Mouse (Mus musculus): ENCODE results near the gene S1pr4. TPM values are rescaled to one million over a fixed set of nuclear protein-coding genes. Genes with fewer than 3 reads are reported as not detected.

S1pr4 gene
- total RNA-seq, 2 experiments from 2014 or later = 0.50 to 0.57 TPM

Small RNA genes lying within 50 kb of the gene (microRNA-seq; reads per million reads assigned to microRNA genes)
- gene Gm25595 = 0 reads per million in 2 experiments

Other genes starting within 250 kb of the S1pr4 start
- gene Matk, start 247.2 kb downstream of the S1pr4 start, total RNA-seq (2021) = under 1 TPM; 0.21 to 0.56 TPM
- 100 to 1,000 TPM; 118 to 125 TPM for gene Mrpl54, start 233.2 kb downstream of the S1pr4 start, total RNA-seq (2021)
- gene Apba3, start 233.2 kb downstream of the S1pr4 start, total RNA-seq (2021) = 10 to 100 TPM; 49.0 to 53.0 TPM
- gene Tjp3, start 208.6 kb downstream of the S1pr4 start, total RNA-seq (2021) = under 1 TPM in 1 of 2 experiments, not detected in 1; 0.50 TPM
- 10 to 100 TPM; 52.0 to 55.4 TPM for gene Pip5k1c, start 207.2 kb downstream of the S1pr4 start, total RNA-seq (2021)
- 10 to 100 TPM; 20.7 to 21.0 TPM for gene Cactin, start 179.0 kb downstream of the S1pr4 start, total RNA-seq (2021)
- gene Tbxa2r, start 171.4 kb downstream of the S1pr4 start, total RNA-seq (2021) = 1 to 10 TPM; 5.5 to 5.6 TPM
- gene Gipc3, start 156.9 kb downstream of the S1pr4 start, total RNA-seq (2021) = 1 to 10 TPM; 2.2 to 3.3 TPM
- gene Hmg20b, start 149.7 kb downstream of the S1pr4 start, total RNA-seq (2021) = 100 to 1,000 TPM; 107 to 113 TPM
- gene Mfsd12, start 142.6 kb downstream of the S1pr4 start, total RNA-seq (2021) = 10 to 100 TPM; 12.1 to 13.5 TPM
- gene 4930404N11Rik, start 134.3 kb downstream of the S1pr4 start, total RNA-seq (2021) = 1 to 10 TPM in 1 of 2 experiments, under 1 TPM in 1; 0.63 to 2.0 TPM
- 10 to 100 TPM; 55.4 to 56.8 TPM for gene Fzr1, start 121.6 kb downstream of the S1pr4 start, total RNA-seq (2021)
- 10 to 100 TPM; 52.9 to 55.9 TPM for gene Dohh, start 115.7 kb downstream of the S1pr4 start, total RNA-seq (2021)
- under 1 TPM; 0.55 to 0.70 TPM for gene Gm48551, start 115.7 kb downstream of the S1pr4 start, total RNA-seq (2021)
- gene Gm48552, start 111.1 kb downstream of the S1pr4 start, total RNA-seq (2021) = under 1 TPM; 0.72 to 0.98 TPM
- gene Smim24, start 107.1 kb downstream of the S1pr4 start, total RNA-seq (2021) = 1 to 10 TPM; 1.9 to 2.4 TPM
- 100 to 1,000 TPM; 125 to 130 TPM for gene Nfic, start 44.5 kb downstream of the S1pr4 start, total RNA-seq (2021)
- gene Celf5, start 17.4 kb downstream of the S1pr4 start, total RNA-seq (2021) = under 1 TPM; 0.09 to 0.33 TPM
- 10 to 100 TPM; 57.1 to 62.3 TPM for gene Ncln, start 3.7 kb downstream of the S1pr4 start, total RNA-seq (2021)
- under 1 TPM; 0.48 to 0.56 TPM for gene Gna15, start 24.1 kb upstream of the S1pr4 start, total RNA-seq (2021)
- 10 to 100 TPM; 58.5 to 62.7 TPM for gene Gna11, start 45.1 kb upstream of the S1pr4 start, total RNA-seq (2021)
- gene Aes, start 59.4 kb upstream of the S1pr4 start, total RNA-seq (2021) = 100 to 1,000 TPM; 821 to 843 TPM
- gene Tle2, start 74.4 kb upstream of the S1pr4 start, total RNA-seq (2021) = 10 to 100 TPM; 15.3 to 17.1 TPM
- gene Tle6, start 100.9 kb upstream of the S1pr4 start, total RNA-seq (2021) = 10 to 100 TPM in 1 of 2 experiments, 1 to 10 TPM in 1; 7.2 to 10.6 TPM
- 1 to 10 TPM; 1.2 to 1.3 TPM for gene BC025920, start 106.1 kb upstream of the S1pr4 start, total RNA-seq (2021)
- 10 to 100 TPM; 16.8 to 17.0 TPM for gene Sirt6, start 127.7 kb upstream of the S1pr4 start, total RNA-seq (2021)
- gene Ankrd24, start 128.4 kb upstream of the S1pr4 start, total RNA-seq (2021) = 10 to 100 TPM; 14.5 to 16.0 TPM
- gene Gm10778, start 148.9 kb upstream of the S1pr4 start, total RNA-seq (2021) = 1 to 10 TPM; 2.9 to 3.5 TPM
- 1 to 10 TPM; 8.5 to 9.2 TPM for gene Zfp433, start 204.7 kb upstream of the S1pr4 start, total RNA-seq (2021)

All from heart, postnatal 4 days (tissue).